Mouse (Mus musculus): ENCODE results near the gene Klra3. TPM values are rescaled to one million over a fixed set of nuclear protein-coding genes. Genes with fewer than 3 reads are reported as not detected.
"Not testable (repeated sequence)": the region's sequence is repeated elsewhere in the genome, so short reads cannot be mapped to it uniquely, and the experiment has no call there.

Klra3 gene
- not detected in 2 replicates for polyA plus RNA-seq (2015; fragmentation: Nextera tagmentation; extraction: Ambion mirVana)

DNA sequence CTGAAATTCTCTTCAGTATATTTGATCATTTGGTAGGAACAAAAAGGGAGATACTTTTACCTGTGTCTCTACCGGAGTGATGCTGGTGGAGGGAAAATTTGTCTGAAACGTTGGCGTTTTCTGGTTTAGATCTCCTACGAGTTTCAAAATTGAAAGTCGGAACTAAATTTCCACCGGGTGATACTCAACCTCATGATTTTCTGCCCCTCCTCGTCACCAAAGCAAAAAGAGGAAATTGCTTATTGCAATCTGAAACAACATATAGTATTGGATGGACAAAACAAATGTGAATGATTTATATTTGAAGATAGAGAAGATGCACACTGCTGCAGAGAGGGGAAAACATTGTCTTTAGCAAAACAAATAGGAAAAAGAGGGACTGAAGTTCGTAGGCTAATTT is at the start of gene Klra3:
Klra3 (minus strand) TSS at position 164 of the 400 bp plus-strand sequence.
- H3K4me3 ChIP-seq (replicated peaks; ENCODE audit: low read length) = no peak within 1 kb of the TSS
- no peaks in the 10 kb centered on the region for H3K36me3 ChIP-seq (ENCODE audit: control insufficient read depth, insufficient read depth)
- 87% methylated on average over 8 of the region's 8 CpGs for WGBS
- no peak within 1 kb of the TSS for H3K27ac ChIP-seq (ENCODE audit: low read length)
- H3K27me3 ChIP-seq (replicated peaks; ENCODE audit: control insufficient read depth, insufficient read depth, low read length) = no peaks in the 10 kb centered on the region
- no peak for ATAC-seq
- no peaks in the 10 kb centered on the region for H3K4me1 ChIP-seq (replicated peaks; ENCODE audit: control insufficient read depth, insufficient read depth, low read length)
- no peaks in the 10 kb centered on the region; the same call in 1 of the 2 replicates for H3K9me3 ChIP-seq (ENCODE audit: control insufficient read depth, low read length)
- H3K4me2 ChIP-seq (ENCODE audit: low read length) = no peak within 1 kb of the TSS
- no peak within 1 kb of the TSS for H3K9ac ChIP-seq (replicated peaks; ENCODE audit: low read depth, low read length)

DNA sequence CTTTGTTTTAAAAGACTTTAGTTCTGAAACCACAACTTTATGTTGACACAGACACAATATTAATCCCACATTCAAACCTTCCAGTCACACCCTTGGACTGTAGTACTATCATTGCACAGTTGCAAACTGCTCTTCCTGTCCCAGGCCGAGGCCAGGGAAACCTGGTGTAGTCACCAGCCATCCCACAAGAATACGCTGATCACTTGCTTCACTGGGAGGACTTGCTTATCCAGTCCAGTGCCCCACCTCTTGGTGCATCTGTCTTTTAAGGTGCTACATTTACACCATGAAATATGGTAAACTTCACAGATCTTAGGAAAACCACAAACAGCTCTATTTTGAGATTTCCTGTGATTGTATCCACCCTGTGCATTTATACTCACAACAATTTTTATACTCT is 49.4 kb upstream of the Klra3 start, which contains the start of gene Klra1:
Klra1 (minus strand) TSS at position 125 of the 400 bp plus-strand sequence.
- Histone ChIP-seq H3K4me3 (replicated peaks; ENCODE audit: low read length) (no peak within 1 kb of the TSS), H3K4me1 (replicated peaks; ENCODE audit: control insufficient read depth, insufficient read depth, low read length) (no peaks in the 10 kb centered on the region), H3K4me2 (ENCODE audit: low read length) (no peak within 1 kb of the TSS), H3K27me3 (replicated peaks; ENCODE audit: control insufficient read depth, insufficient read depth, low read length) (no peaks in the 10 kb centered on the region), H3K36me3 (ENCODE audit: control insufficient read depth, insufficient read depth) (no peaks in the 10 kb centered on the region), H3K9ac (replicated peaks; ENCODE audit: low read depth, low read length) (no peak within 1 kb of the TSS), H3K9me3 (ENCODE audit: control insufficient read depth, low read length) (no peaks in the 10 kb centered on the region), H3K27ac (ENCODE audit: low read length) (no peak within 1 kb of the TSS)
- 84% methylated on average over 2 of the region's 2 CpGs for WGBS
- no peak for ATAC-seq

DNA sequence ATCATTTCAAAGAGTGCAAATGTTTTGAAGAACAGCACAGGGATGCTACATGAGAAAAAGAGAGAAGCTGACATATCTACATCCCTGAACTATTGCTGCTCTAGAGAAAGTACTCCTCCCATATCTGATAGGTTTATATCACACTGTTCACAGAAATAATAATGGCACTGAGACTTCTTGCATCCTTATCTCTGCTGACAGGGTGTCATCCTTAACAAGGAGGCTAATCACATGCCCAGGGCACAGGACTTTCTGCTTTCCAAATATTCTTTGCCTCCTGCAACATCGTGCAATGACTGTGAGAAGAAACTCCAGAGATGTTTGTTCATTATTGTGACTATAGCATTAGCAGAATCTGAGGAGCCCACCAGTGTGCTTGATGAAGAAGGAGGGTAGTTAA is 48.4 kb upstream of the Klra3 start:
- H3K4me2 ChIP-seq (ENCODE audit: low read length) = no peak overlapping the region
- H3K9me3 ChIP-seq (ENCODE audit: control insufficient read depth, low read length) = no peaks in the 10 kb centered on the region
- H3K4me3 ChIP-seq (replicated peaks; ENCODE audit: low read length) = no peak overlapping the region
- ATAC-seq = no peak
- WGBS = 56% methylated on average over 1 of the region's 1 CpGs
- H3K36me3 ChIP-seq (ENCODE audit: control insufficient read depth, insufficient read depth) = no peaks in the 10 kb centered on the region
- H3K27ac ChIP-seq (ENCODE audit: low read length) = no peak overlapping the region
- no peak overlapping the region for H3K9ac ChIP-seq (replicated peaks; ENCODE audit: low read depth, low read length)
- H3K27me3 ChIP-seq (replicated peaks; ENCODE audit: control insufficient read depth, insufficient read depth, low read length) = no peaks in the 10 kb centered on the region
- no peaks in the 10 kb centered on the region for H3K4me1 ChIP-seq (replicated peaks; ENCODE audit: control insufficient read depth, insufficient read depth, low read length)

DNA sequence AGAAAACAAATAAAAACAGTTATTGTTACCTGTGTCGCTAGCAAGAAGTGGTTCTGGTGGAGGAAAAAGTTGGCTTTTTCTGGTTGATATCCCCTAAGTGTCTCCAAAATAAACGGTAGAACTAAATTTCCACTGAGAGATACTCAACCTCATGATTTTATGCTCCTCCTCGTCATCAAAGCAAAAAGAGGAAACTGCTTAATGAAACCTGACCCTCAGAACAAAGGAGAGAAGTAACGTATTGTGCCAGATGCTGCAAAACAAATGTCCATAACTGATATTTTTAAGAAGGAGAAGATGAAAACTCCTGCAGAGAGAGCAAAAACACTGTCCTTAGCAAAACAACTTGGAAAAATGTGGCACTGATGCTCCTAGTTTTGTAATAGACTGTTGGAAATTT is 45.0 kb upstream of the Klra3 start:
- Histone ChIP-seq H3K4me3 (replicated peaks; ENCODE audit: low read length) (no peak overlapping the region), H3K4me1 (replicated peaks; ENCODE audit: control insufficient read depth, insufficient read depth, low read length) (no peaks in the 10 kb centered on the region), H3K9ac (replicated peaks; ENCODE audit: low read depth, low read length) (no peak overlapping the region), H3K27ac (ENCODE audit: low read length) (no peak overlapping the region), H3K4me2 (ENCODE audit: low read length) (no peak overlapping the region), H3K27me3 (replicated peaks; ENCODE audit: control insufficient read depth, insufficient read depth, low read length) (no peaks in the 10 kb centered on the region), H3K36me3 (ENCODE audit: control insufficient read depth, insufficient read depth) (no peaks in the 10 kb centered on the region), H3K9me3 (ENCODE audit: control insufficient read depth, low read length) (0 out of 2 replicates have a peak, but pooled peaks cover 5% of the 10 kb centered on the region)
- 77% methylated on average over 4 of the region's 4 CpGs for WGBS
- no peak for ATAC-seq

DNA sequence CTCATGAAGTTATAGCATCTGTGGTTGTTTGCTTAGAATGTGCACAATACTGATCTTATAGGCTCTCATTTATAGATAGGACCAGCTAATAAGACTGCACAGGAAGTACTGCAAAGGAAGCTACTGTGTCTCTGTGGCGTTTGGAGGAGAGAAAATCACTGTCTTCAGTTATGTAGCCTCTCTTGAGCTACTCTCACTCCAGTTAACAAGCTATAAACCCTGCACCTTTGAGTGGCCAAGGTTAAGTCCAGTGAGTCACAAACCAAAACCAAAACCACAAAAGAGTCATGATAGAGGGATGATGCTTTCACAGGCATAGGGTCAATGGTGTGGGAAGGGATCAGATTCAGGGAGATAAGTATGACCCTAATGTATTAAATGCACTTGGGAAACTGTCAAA is 8.0 kb upstream of the Klra3 start:
- H3K9ac ChIP-seq (replicated peaks; ENCODE audit: low read depth, low read length); H3K36me3 ChIP-seq (ENCODE audit: control insufficient read depth, insufficient read depth); H3K27ac ChIP-seq (ENCODE audit: low read length); H3K4me1 ChIP-seq (replicated peaks; ENCODE audit: control insufficient read depth, insufficient read depth, low read length); H3K4me3 ChIP-seq (replicated peaks; ENCODE audit: low read length); ATAC-seq; H3K27me3 ChIP-seq (replicated peaks; ENCODE audit: control insufficient read depth, insufficient read depth, low read length); H3K4me2 ChIP-seq (ENCODE audit: low read length); H3K9me3 ChIP-seq (ENCODE audit: control insufficient read depth, low read length): not testable (repeated sequence)
- 25% methylated on average over 1 of the region's 1 CpGs for WGBS

DNA sequence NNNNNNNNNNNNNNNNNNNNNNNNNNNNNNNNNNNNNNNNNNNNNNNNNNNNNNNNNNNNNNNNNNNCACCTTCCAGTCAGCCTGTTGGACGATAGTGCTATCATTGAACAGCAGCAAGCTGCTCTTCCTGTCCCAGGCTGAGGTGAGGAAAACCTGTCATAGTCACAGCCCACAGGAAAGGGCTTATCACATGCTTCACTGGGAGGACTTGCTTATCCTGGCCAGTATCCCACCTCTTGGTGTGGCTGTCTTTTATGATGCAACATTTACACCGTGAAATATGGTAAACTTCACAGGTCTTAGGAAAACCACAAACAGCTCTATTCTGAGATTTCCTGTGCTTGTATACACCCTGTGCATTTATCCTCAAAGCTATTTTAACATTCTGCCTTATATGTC is 4.6 kb upstream of the Klra3 start:
- not testable (repeated sequence) for ATAC-seq; H3K9me3 ChIP-seq (ENCODE audit: control insufficient read depth, low read length); H3K4me2 ChIP-seq (ENCODE audit: low read length); H3K4me1 ChIP-seq (replicated peaks; ENCODE audit: control insufficient read depth, insufficient read depth, low read length); H3K9ac ChIP-seq (replicated peaks; ENCODE audit: low read depth, low read length); H3K36me3 ChIP-seq (ENCODE audit: control insufficient read depth, insufficient read depth); H3K27ac ChIP-seq (ENCODE audit: low read length); H3K27me3 ChIP-seq (replicated peaks; ENCODE audit: control insufficient read depth, insufficient read depth, low read length); H3K4me3 ChIP-seq (replicated peaks; ENCODE audit: low read length)
- 86% methylated on average over 2 of the region's 2 CpGs for WGBS

DNA sequence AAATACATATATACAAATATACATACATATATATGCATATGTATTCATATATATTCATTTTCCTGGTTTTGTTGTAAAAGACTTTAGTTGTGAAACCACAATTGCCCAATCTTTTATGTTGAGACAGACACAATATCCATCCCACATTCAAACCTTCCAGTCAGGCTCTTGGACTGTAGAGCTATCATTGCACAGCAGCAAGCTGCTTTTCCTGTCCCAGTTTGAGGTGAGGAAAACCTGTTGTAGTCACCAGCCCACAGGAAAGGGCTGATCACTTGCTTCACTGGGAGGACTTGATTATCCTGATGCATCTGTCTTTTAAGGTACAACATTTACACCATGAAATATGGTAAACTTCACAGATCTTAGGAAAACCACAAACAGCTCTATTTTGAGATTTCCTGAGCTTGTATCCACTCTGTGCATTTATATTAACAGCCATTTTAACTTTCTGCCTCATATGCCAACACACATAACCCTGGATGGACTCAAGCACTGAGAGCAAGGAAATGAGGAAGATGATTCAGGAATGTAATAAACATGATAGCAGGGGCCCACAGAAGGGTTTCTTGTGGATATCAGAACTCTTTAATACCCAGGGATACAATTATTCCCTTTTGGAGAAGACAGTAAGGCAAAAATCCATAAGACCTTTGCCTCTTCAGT is 49.3 kb downstream of the Klra3 start:
- no peaks in the 10 kb centered on the region for H3K4me1 ChIP-seq (replicated peaks; ENCODE audit: control insufficient read depth, insufficient read depth, low read length)
- H3K9ac ChIP-seq (replicated peaks; ENCODE audit: low read depth, low read length) = no peak overlapping the region
- H3K9me3 ChIP-seq (ENCODE audit: control insufficient read depth, low read length) = no peaks in the 10 kb centered on the region; the same call in 1 of the 2 replicates
- no peak for ATAC-seq
- H3K4me3 ChIP-seq (replicated peaks; ENCODE audit: low read length) = no peak overlapping the region
- no peaks in the 10 kb centered on the region for H3K36me3 ChIP-seq (ENCODE audit: control insufficient read depth, insufficient read depth)
- no peaks in the 10 kb centered on the region for H3K27me3 ChIP-seq (replicated peaks; ENCODE audit: control insufficient read depth, insufficient read depth, low read length)
- H3K4me2 ChIP-seq (ENCODE audit: low read length) = no peak overlapping the region
- no peak overlapping the region for H3K27ac ChIP-seq (ENCODE audit: low read length)

DNA sequence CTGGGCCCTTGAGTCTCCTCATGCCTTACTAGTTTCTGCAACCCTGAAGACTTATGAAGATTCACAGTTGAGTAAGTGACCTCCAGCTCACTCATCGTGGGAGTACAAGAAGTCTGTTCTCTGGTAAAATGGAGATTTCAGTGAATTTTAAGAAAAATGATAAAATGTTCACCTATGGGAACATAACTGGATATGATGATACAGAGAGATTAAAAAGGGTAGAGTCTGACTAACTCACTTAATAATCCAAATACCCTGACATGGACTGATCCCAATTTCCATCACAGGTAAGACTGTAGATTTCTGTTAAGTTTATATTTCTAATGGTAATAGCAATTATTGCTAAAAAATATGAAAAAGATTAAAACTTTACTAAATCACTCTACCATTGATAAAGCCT is 55.5 kb downstream of the Klra3 start, which contains the start of gene Klra10:
Klra10 (minus strand) TSS at position 101 of the 400 bp plus-strand sequence.
- H3K9ac ChIP-seq (replicated peaks; ENCODE audit: low read depth, low read length); H3K27ac ChIP-seq (ENCODE audit: low read length); H3K36me3 ChIP-seq (ENCODE audit: control insufficient read depth, insufficient read depth); H3K27me3 ChIP-seq (replicated peaks; ENCODE audit: control insufficient read depth, insufficient read depth, low read length); H3K4me3 ChIP-seq (replicated peaks; ENCODE audit: low read length); ATAC-seq; H3K9me3 ChIP-seq (ENCODE audit: control insufficient read depth, low read length); H3K4me1 ChIP-seq (replicated peaks; ENCODE audit: control insufficient read depth, insufficient read depth, low read length); H3K4me2 ChIP-seq (ENCODE audit: low read length): not testable (repeated sequence)
- WGBS = 85% methylated on average over 1 of the region's 1 CpGs

Data from forebrain, embryonic 16.5 days (tissue).